Mouse (Mus musculus): ENCODE measurements around the gene Cyp21a1. TPM values are rescaled to one million over a fixed set of nuclear protein-coding genes. Genes with fewer than 3 reads are reported as not detected.
A peak's percentile ranks its signal among the peaks of the same experiment; 100 is the strongest.
"Not testable (repeated sequence)": the region's sequence is repeated elsewhere in the genome, so short reads cannot be mapped to it uniquely, and the experiment has no call there.

The Cyp21a1 gene
- polyA plus RNA-seq (2016; fragmentation: Nextera tagmentation; extraction: Ambion mirVana) = not detected in 2 replicates

- 87% methylated on average over 6 of the region's 6 CpGs for WGBS
- H3K9me3 ChIP-seq; H3K27me3 ChIP-seq (ENCODE audit: insufficient read depth, poor library complexity, severe bottlenecking); H3K36me3 ChIP-seq; H3K27ac ChIP-seq; H3K4me1 ChIP-seq; DNase-seq (ENCODE audit: low spot score); H3K4me3 ChIP-seq: not testable (repeated sequence)
Measured at GRCm38 (mm10) chr17:34804301-34804700, at the start of gene Cyp21a1. Gene Cyp21a1, minus strand, starts transcription at chr17:34804561.

GRCm38 (mm10) chr17:34853511-34853910 lies 49.1 kb upstream of the Cyp21a1 start:
- Histone ChIP-seq H3K36me3 (peaks cover 64% of the 10 kb centered on the region), H3K4me3 (no peak overlapping the region), H3K4me1 (peaks cover 18% of the 10 kb centered on the region), H3K27me3 (ENCODE audit: insufficient read depth, poor library complexity, severe bottlenecking) (no peaks in the 10 kb centered on the region), H3K9me3 (no peaks in the 10 kb centered on the region), H3K27ac (no peak overlapping the region)
- WGBS = 79% methylated on average over 8 of the region's 8 CpGs
- DNase-seq (ENCODE audit: low spot score) = no peak

DNA sequence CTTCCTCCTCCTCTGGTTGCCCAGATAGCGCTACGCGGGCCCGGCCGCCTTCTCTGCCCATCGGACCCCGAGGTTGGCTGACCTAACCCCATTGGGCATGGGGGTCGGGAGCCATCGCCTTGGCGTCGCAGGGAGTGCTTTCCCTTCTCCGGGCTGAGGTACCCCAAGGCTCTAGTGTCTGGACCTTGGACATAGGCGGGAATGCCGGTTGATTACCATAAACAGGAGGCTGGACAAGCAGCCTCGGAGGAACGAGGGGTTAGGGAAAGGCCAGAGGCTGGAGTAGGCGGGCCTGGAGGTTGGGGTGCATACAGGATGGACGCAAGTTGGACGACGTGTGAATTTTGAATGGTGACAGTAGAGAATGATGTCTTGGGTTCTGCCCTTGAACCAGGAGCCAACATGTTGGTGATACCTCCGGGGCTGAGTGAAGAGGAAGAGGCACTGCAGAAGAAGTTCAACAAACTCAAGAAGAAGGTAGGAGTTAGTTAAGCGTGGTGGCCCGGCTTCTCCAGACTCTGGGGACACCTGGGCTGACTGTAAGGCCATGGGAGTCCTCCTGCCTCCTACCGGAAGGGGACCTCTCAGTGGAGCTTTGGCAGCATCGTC lies 46.3 kb upstream of the Cyp21a1 start:
- Histone ChIP-seq H3K27me3 (ENCODE audit: insufficient read depth, poor library complexity, severe bottlenecking) (no peaks in the 10 kb centered on the region), H3K4me1 (peaks cover 18% of the 10 kb centered on the region), H3K4me3 (peak overlapping the region; percentile 96), H3K9me3 (no peaks in the 10 kb centered on the region), H3K36me3 (peaks cover 63% of the 10 kb centered on the region), H3K27ac (peak overlapping the region; percentile 92)
- DNase-seq (ENCODE audit: low spot score) = no peak
- 3% methylated on average over 25 of the region's 25 CpGs for WGBS

- under 1% methylated on average over 63 of the region's 65 CpGs for WGBS
- no peaks in the 10 kb centered on the region for H3K27me3 ChIP-seq (ENCODE audit: insufficient read depth, poor library complexity, severe bottlenecking)
- H3K9me3 ChIP-seq = no peaks in the 10 kb centered on the region
- peaks cover 18% of the 10 kb centered on the region for H3K4me1 ChIP-seq
- peaks cover 63% of the 10 kb centered on the region for H3K36me3 ChIP-seq
- DNase-seq (ENCODE audit: low spot score) = peak; percentile 98
- H3K4me3 ChIP-seq = peak within 1 kb of the TSS; percentile 96
- peak within 1 kb of the TSS; percentile 92 for H3K27ac ChIP-seq
Measured at GRCm38 (mm10) chr17:34849722-34850516, 45.6 kb upstream of the Cyp21a1 start, which contains the start of the genes Skiv2l and Nelfe. Gene Skiv2l, minus strand, starts transcription at chr17:34850210. Gene Nelfe, plus strand, starts transcription at chr17:34850391.

DNA sequence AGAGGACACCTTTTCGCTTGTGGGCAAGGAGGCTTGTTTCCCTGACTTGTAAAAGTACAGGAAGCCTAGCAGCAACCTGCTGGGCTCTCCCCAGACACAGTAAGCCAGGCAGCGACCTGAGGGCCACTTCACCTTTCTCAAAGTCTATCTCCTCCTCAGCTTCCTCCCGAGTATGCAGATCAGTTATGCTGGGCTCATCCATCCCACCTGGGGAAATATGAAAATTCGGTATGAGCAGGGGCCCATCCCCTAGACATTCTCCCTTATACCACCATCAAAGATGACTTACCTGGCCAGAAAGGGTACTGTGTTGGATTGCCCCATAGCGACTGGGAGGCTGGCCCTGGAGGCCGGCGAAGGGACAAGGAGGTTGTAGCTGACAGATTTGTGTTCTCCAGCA lies 43.3 kb upstream of the Cyp21a1 start:
- peaks cover 63% of the 10 kb centered on the region for H3K36me3 ChIP-seq
- no peak overlapping the region for H3K27ac ChIP-seq
- no peak for DNase-seq (ENCODE audit: low spot score)
- 86% methylated on average over 7 of the region's 7 CpGs for WGBS
- peaks cover 18% of the 10 kb centered on the region for H3K4me1 ChIP-seq
- no peaks in the 10 kb centered on the region for H3K27me3 ChIP-seq (ENCODE audit: insufficient read depth, poor library complexity, severe bottlenecking)
- H3K9me3 ChIP-seq = no peaks in the 10 kb centered on the region
- no peak overlapping the region for H3K4me3 ChIP-seq

- Histone ChIP-seq H3K27me3 (ENCODE audit: insufficient read depth, poor library complexity, severe bottlenecking) (no peaks in the 10 kb centered on the region), H3K27ac (no peak overlapping the region), H3K36me3 (peaks cover 63% of the 10 kb centered on the region), H3K4me1 (peaks cover 18% of the 10 kb centered on the region), H3K9me3 (no peaks in the 10 kb centered on the region), H3K4me3 (no peak overlapping the region)
- 90% methylated on average over 6 of the region's 6 CpGs for WGBS
- DNase-seq (ENCODE audit: low spot score) = no peak
Measured at GRCm38 (mm10) chr17:34847192-34847591, 42.8 kb upstream of the Cyp21a1 start.

- WGBS = 90% methylated on average over 13 of the region's 13 CpGs
- Histone ChIP-seq H3K27me3 (ENCODE audit: insufficient read depth, poor library complexity, severe bottlenecking) (no peaks in the 10 kb centered on the region), H3K4me3 (no peak overlapping the region), H3K36me3 (peaks cover 83% of the 10 kb centered on the region), H3K9me3 (no peaks in the 10 kb centered on the region), H3K4me1 (peaks cover 11% of the 10 kb centered on the region), H3K27ac (no peak overlapping the region)
- no peak for DNase-seq (ENCODE audit: low spot score)
Measured at GRCm38 (mm10) chr17:34844884-34845283, 40.5 kb upstream of the Cyp21a1 start.

- peaks cover 79% of the 10 kb centered on the region for H3K36me3 ChIP-seq
- H3K27me3 ChIP-seq (ENCODE audit: insufficient read depth, poor library complexity, severe bottlenecking) = no peaks in the 10 kb centered on the region
- DNase-seq (ENCODE audit: low spot score) = peak; percentile 91
- WGBS = 79% methylated on average over 6 of the region's 6 CpGs
- peaks cover 30% of the 10 kb centered on the region for H3K4me1 ChIP-seq
- H3K9me3 ChIP-seq = no peaks in the 10 kb centered on the region
- peak overlapping the region; percentile 62; the same call in 1 of the 2 replicates for H3K27ac ChIP-seq
- H3K4me3 ChIP-seq = peak overlapping the region; percentile 19; the same call in 1 of the 2 replicates
Measured at GRCm38 (mm10) chr17:34840736-34841307, 36.5 kb upstream of the Cyp21a1 start.

DNA sequence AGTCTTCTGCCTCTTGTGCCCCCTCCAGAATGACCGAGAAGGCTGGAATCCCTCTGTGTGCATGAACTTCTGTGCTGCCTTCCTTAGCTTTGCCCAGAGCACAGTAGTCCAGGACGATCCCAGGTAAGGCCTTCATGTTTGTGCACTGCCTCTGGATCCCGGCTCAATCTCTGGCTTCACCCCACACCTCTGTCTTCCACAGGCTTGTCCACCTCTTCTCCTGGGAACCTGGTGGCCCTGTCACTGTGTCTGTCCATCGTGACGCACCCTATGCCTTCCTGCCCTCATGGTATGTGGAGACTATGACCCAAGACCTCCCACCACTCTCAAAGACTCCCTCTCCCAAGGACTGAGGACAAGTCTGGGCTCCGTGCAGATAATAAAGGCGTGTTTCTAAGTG lies 34.4 kb upstream of the Cyp21a1 start:
- WGBS = 89% methylated on average over 7 of the region's 7 CpGs
- H3K36me3 ChIP-seq = peaks cover 61% of the 10 kb centered on the region

GRCm38 (mm10) chr17:34837464-34838324 lies 33.3 kb upstream of the Cyp21a1 start:
- no peak for DNase-seq (ENCODE audit: low spot score)
- peaks cover 56% of the 10 kb centered on the region for H3K36me3 ChIP-seq

More for the DNA sequence above, 34.4 kb upstream of the Cyp21a1 start:
- H3K27ac ChIP-seq = no peak overlapping the region
- DNase-seq (ENCODE audit: low spot score) = no peak
- H3K4me3 ChIP-seq = peak overlapping the region; percentile 94
- no peaks in the 10 kb centered on the region for H3K9me3 ChIP-seq
- peaks cover 33% of the 10 kb centered on the region for H3K4me1 ChIP-seq
- no peaks in the 10 kb centered on the region for H3K27me3 ChIP-seq (ENCODE audit: insufficient read depth, poor library complexity, severe bottlenecking)

GRCm38 (mm10) chr17:34836856-34837221 lies 32.5 kb upstream of the Cyp21a1 start, which contains the start of the genes Stk19 and Dxo:
Gene Stk19, minus strand, starts transcription at chr17:34836945.
Gene Dxo, plus strand, starts transcription at chr17:34837019.
- H3K27ac ChIP-seq = peak within 1 kb of the TSS; percentile 87
- H3K36me3 ChIP-seq = peaks cover 56% of the 10 kb centered on the region
- H3K27me3 ChIP-seq (ENCODE audit: insufficient read depth, poor library complexity, severe bottlenecking) = no peaks in the 10 kb centered on the region
- no peaks in the 10 kb centered on the region for H3K9me3 ChIP-seq
- under 1% methylated on average over 40 of the region's 40 CpGs for WGBS
- peak; percentile 98 for DNase-seq (ENCODE audit: low spot score)
- H3K4me3 ChIP-seq = peak within 1 kb of the TSS; percentile 94
- H3K4me1 ChIP-seq = peaks cover 33% of the 10 kb centered on the region

More at GRCm38 (mm10) chr17:34837464-34838324, 33.3 kb upstream of the Cyp21a1 start:
- peak overlapping the region; percentile 94 for H3K4me3 ChIP-seq
- H3K27me3 ChIP-seq (ENCODE audit: insufficient read depth, poor library complexity, severe bottlenecking) = no peaks in the 10 kb centered on the region
- H3K9me3 ChIP-seq = no peaks in the 10 kb centered on the region
- 38% methylated on average over 43 of the region's 43 CpGs for whole genome bisulfite sequencing
- H3K27ac ChIP-seq = peak overlapping the region; percentile 87
- H3K4me1 ChIP-seq = peaks cover 33% of the 10 kb centered on the region

GRCm38 (mm10) chr17:34836155-34836855 lies 31.9 kb upstream of the Cyp21a1 start:
- Histone ChIP-seq H3K36me3 (peaks cover 55% of the 10 kb centered on the region), H3K27me3 (ENCODE audit: insufficient read depth, poor library complexity, severe bottlenecking) (no peaks in the 10 kb centered on the region), H3K4me3 (peak overlapping the region; percentile 94), H3K27ac (peak overlapping the region; percentile 87), H3K9me3 (no peaks in the 10 kb centered on the region), H3K4me1 (peaks cover 33% of the 10 kb centered on the region)
- 5% methylated on average over 48 of the region's 48 CpGs for WGBS
- peak; percentile 95 for DNase-seq (ENCODE audit: low spot score)
